Mouse (Mus musculus) kidney, adult 2 months (tissue): Measurements from ENCODE around the gene Taf8.

Experiments
- CTCF ChIP-seq: fragments of 200-500 bp; conservative IDR thresholded peaks from 2 replicates; pipeline ENCODE4 v1.5.1; 2011; ENCODE audit warnings: low read depth, mild to moderate bottlenecking, control low read depth, low read length, moderate library complexity, mixed read lengths; ENCODE audit not compliant: insufficient read depth, insufficient read length
- POLR2A ChIP-seq: fragments of 200-500 bp; IDR thresholded peaks from one replicate; pipeline ENCODE4 v1.6.1; 2011; ENCODE audit warnings: low read depth, low read length, control low read depth

GRCm38 (mm10) chr17:47492731-47493130 lies 9.4 kb downstream of the Taf8 start:
- TF ChIP-seq POLR2A (no peak), CTCF (no peak)
